In the genomic region with DNA sequence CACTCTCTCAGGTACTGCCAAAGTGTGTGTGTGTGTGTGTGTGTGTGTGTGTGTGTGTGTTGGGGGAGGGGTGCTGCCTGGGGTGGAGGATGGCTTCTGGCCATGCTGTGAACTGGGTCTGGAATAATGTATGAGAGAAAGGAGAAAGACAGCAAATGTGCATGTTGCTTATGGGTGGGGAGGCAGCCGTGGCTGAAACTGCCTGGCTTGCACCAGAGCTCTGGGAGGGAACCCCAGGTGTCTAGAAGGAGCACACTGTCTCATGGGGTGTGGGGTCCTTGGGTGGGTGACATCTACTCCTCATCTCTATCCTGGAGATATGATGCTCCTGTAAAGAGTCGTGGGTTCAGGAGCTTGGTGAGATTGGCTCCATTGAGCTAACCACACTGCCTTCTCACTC, we compare ENCODE assay signal across 36 mouse cellular contexts. TPM values are rescaled to one million over a fixed set of nuclear protein-coding genes. Genes with fewer than 3 reads are reported as not detected.
"Had no signal": no experiment of that assay in that cellular context is flagged by ENCODE, and none has a peak within 500 bp of the region (broad histone marks: within the 10 kb centered on the region; RNA-seq: fewer than 3 reads in every experiment).

No protein-coding gene starts in this region.

- H3K9me3 ChIP-seq: heart, embryonic 10.5 days; heart, embryonic 12.5 days; hindbrain, embryonic 10.5 days; hindbrain, embryonic 12.5 days; intestine, embryonic 15.5 days; limb, embryonic 10.5 days; limb, embryonic 12.5 days had no signal

- H3K4me3 ChIP-seq: gastrocnemius, adult 2 months; heart, embryonic 10.5 days; heart, embryonic 12.5 days; hindbrain, embryonic 10.5 days; hindbrain, embryonic 12.5 days; intestine, embryonic 15.5 days; layer of hippocampus, adult 2 months; left cerebral cortex, adult 2 months; limb, embryonic 10.5 days; limb, embryonic 12.5 days had no signal

- H3K4me1 ChIP-seq: hindbrain, embryonic 12.5 days; intestine, embryonic 15.5 days; limb, embryonic 12.5 days had no signal

- H3K27me3 ChIP-seq: hindbrain, embryonic 12.5 days; intestine, embryonic 15.5 days had no signal

- ATAC-seq: hindbrain, embryonic 16.5 days; inflammation-experienced regulatory T-cells, adult 6 months; intestine, embryonic 15.5 days; intestine, postnatal 0 days had no signal

- DNase-seq: gastrocnemius, adult 2 months; gastrocnemius, postnatal 10 days; gastrocnemius, postnatal 25 days; heart, postnatal 14 days; heart, postnatal 4 days; kidney, adult 18-20 months; kidney, adult 8-10 months; kidney, postnatal 10 days; kidney, postnatal 25 days; kidney, postnatal 4 days; liver had no signal

- H3K9ac ChIP-seq: heart, embryonic 12.5 days; hindbrain, embryonic 12.5 days; hindbrain, embryonic 14.5 days; intestine, embryonic 15.5 days; limb, embryonic 12.5 days had no signal

- H3K4me2 ChIP-seq: heart, embryonic 12.5 days; hindbrain, embryonic 12.5 days; hindbrain, embryonic 14.5 days; intestine, embryonic 15.5 days; limb, embryonic 12.5 days; liver, embryonic 11.5 days had no signal

- H3K27ac ChIP-seq: gastrocnemius, adult 2 months; heart, embryonic 10.5 days; hindbrain, embryonic 10.5 days; hindbrain, embryonic 12.5 days; hindbrain, embryonic 14.5 days; intestine, embryonic 15.5 days; layer of hippocampus, adult 2 months; left cerebral cortex, adult 2 months; limb, embryonic 10.5 days; limb, embryonic 12.5 days had no signal

- H3K36me3 ChIP-seq: heart, embryonic 10.5 days; heart, embryonic 12.5 days; hindbrain, embryonic 10.5 days; hindbrain, embryonic 12.5 days; intestine, embryonic 15.5 days; limb, embryonic 10.5 days; limb, embryonic 12.5 days had no signal

RNA-seq across cellular contexts. Expression of gene Rnf222, which starts 0.3 kb away (rescaled TPM):
- total RNA-seq: gastrocnemius, adult 2 months; gastrocnemius, postnatal 10 days; gastrocnemius, postnatal 25 days; granulocyte monocyte progenitor cell, adult 5-6 weeks; layer of hippocampus, adult 2 months; layer of hippocampus, postnatal 10 days; layer of hippocampus, postnatal 25 days; left cerebral cortex, adult 2 months; left cerebral cortex, postnatal 14 days; left cerebral cortex, postnatal 36 days had no signal
- polyA plus RNA-seq: heart, embryonic 14.5 days; hindbrain, embryonic 12.5 days; hindbrain, embryonic 14.5 days; inflammation-experienced regulatory T-cells, adult 6 months had no signal

RNA-seq across cellular contexts. Expression of gene Odf4, which starts 38.2 kb away (rescaled TPM):
- total RNA-seq: gastrocnemius, adult 2 months; gastrocnemius, postnatal 10 days; gastrocnemius, postnatal 25 days; gastrocnemius, postnatal 4 days; granulocyte monocyte progenitor cell, adult 5-6 weeks; heart, postnatal 14 days; heart, postnatal 4 days; layer of hippocampus, adult 2 months; layer of hippocampus, postnatal 25 days had no signal
- polyA plus RNA-seq: heart, embryonic 10.5 days; heart, embryonic 12.5 days; heart, embryonic 14.5 days; heart, embryonic 16.5 days; hindbrain, embryonic 10.5 days; hindbrain, embryonic 12.5 days; inflammation-experienced regulatory T-cells, adult 6 months; intestine, embryonic 15.5 days; intestine, postnatal 0 days; kidney, embryonic 14.5 days; kidney, embryonic 16.5 days; limb, embryonic 10.5 days; limb, embryonic 12.5 days; limb, embryonic 14.5 days; liver, embryonic 11.5 days had no signal
